Mouse (Mus musculus): ENCODE data around the gene Ski. TPM values are rescaled to one million over a fixed set of nuclear protein-coding genes. Genes with fewer than 3 reads are reported as not detected.

Ski gene
- polyA plus RNA-seq, 1 experiment from 2014 or later: 59.8 TPM

- H3K27me3 ChIP-seq: no peaks in the 10 kb centered on the region
- ChIA-PET POLR2A (interaction anchor here (0.7 kb wide), 1 partner anchor 175 kb away, joined by 3 read pairs; no protein-coding TSS in a partner anchor), CTCF (interaction anchor here (1.3 kb wide), 1 partner anchor 136 kb away, joined by 5 read pairs; the partner anchor contains the start of gene Faap20)
- DNase-seq (ENCODE audit: low read depth, low spot score): no peak
- TF ChIP-seq CTCF (IDR thresholded peaks at IDR 0.05): no peak
- in situ Hi-C loops (cut with MboI; ENCODE audit: low pct_unique_long_range_greater_than_20kb): no loop called here
- no peak for ATAC-seq
Measured at GRCm38 (mm10) chr4:155113766-155114410, 108.5 kb downstream of the Ski start.

GRCm38 (mm10) chr4:155109471-155109870 lies 112.9 kb downstream of the Ski start:
- ChIA-PET CTCF (interaction anchor here (0.9 to 1.9 kb wide), 3 partner anchors 14 to 140 kb away, joined by 3 to 6 read pairs (median 3); partner anchors contain the start of gene Faap20), POLR2A (no interaction called here)
- no peaks in the 10 kb centered on the region for H3K27me3 ChIP-seq
- DNase-seq (ENCODE audit: low read depth, low spot score) (no peak), ATAC-seq (no peak)
- TF ChIP-seq CTCF (IDR thresholded peaks at IDR 0.05): no peak
- in situ Hi-C loops (cut with MboI; ENCODE audit: low pct_unique_long_range_greater_than_20kb): no loop called here

GRCm38 (mm10) chr4:155107886-155108285 lies 114.5 kb downstream of the Ski start:
- no peaks in the 10 kb centered on the region for H3K27me3 ChIP-seq
- ChIA-PET CTCF (no interaction called here), POLR2A (interaction anchor here (0.6 to 1.2 kb wide), 2 partner anchors 113 to 204 kb away, joined by 3 read pairs; no protein-coding TSS in a partner anchor)
- no peak for DNase-seq (ENCODE audit: low read depth, low spot score)
- in situ Hi-C loops (cut with MboI; ENCODE audit: low pct_unique_long_range_greater_than_20kb): no loop called here
- no peak for TF ChIP-seq CTCF (IDR thresholded peaks at IDR 0.05)
- ATAC-seq: no peak

Other genes with a start within 250 kb of the Ski start
- 0.49 TPM for gene Plch2, start 165.8 kb downstream of the Ski start, polyA plus RNA-seq (2021)
- 6.6 TPM for gene Pex10, start 155.6 kb downstream of the Ski start, polyA plus RNA-seq (2021)
- gene Rer1, start 136.2 kb downstream of the Ski start, polyA plus RNA-seq (2021): 91.9 TPM
- 3.6 TPM for gene Morn1, start 136.0 kb downstream of the Ski start, polyA plus RNA-seq (2021)
- gene Faap20, start 27.2 kb upstream of the Ski start, polyA plus RNA-seq (2021): 25.5 TPM
- 11.8 TPM for gene Prkcz, start 138.8 kb upstream of the Ski start, polyA plus RNA-seq (2021)
- not detected for gene Gabrd, start 175.5 kb upstream of the Ski start, polyA plus RNA-seq (2021)
- 2.2 TPM for gene Cfap74, start 186.6 kb upstream of the Ski start, polyA plus RNA-seq (2021)
- 0.41 TPM for gene Tmem52, start 246.5 kb upstream of the Ski start, polyA plus RNA-seq (2021)

Measured in Patski (cell line).